Mouse (Mus musculus): Measurements from ENCODE around the gene Slc8a3.

Gene Slc8a3

DNA sequence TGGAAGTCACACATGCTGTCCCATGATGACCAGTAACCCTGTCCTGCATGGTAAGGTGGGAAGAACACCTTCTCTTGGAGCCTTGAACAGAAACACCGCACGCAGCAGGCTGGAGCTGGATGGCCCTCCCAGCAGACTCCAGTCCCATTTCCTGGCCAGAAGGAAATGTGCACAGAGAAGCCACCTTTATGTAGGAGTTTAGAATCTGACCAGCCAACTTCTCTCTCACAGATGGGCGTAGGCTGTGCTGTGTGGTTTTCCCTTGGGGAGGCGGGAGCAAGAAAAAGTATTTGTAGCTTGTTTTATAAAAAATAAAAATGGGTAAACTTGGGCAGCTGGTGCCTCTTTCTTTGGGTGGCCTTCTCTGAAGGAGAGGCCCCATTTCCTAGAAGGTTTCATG, 146.9 kb downstream of the Slc8a3 start:
- DNase-seq (ENCODE audit: low read depth, low spot score), result no peak

DNA sequence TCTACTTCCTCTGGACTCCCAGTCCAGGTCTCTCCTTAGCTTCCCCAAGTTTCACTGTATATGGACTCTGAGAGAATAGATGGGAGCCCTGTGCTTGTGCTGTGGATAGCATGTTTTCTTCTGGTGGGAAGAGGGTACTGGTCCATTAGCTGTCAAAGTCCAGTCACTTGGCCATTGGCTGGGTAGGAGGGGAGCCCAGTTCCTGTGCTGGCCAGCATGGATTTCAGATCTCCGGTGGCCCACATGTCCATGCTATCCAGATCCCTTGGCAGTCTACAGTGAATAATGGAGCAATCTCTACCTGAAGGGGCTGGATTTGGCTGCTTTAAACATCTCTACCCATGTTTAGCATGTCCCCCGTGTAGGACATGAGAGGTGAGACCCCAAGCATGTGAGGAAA, 148.0 kb downstream of the Slc8a3 start:
- no peak for DNase-seq (ENCODE audit: low read depth, low spot score)

DNA sequence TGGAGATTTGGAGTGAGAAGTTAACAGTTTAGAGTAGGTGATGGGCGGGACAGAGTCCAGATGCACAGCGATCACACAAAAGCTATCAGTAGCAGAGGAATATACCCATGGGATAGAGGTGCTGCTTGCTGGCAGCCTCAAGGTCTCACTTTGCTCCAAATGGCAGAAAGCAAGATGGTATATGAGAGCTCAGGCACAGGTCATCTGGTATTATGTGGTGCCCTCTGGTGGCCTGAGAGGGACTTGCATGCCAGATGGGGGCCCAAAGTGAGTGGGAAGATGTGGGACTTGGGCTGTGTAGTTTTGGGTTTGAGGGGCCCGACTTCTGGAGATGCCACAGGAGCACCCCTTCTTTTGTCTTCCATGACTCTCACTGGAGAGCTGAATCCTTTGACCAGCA, 150.9 kb downstream of the Slc8a3 start:
- peak; percentile 42 for DNase-seq (ENCODE audit: low read depth, low spot score)

DNA sequence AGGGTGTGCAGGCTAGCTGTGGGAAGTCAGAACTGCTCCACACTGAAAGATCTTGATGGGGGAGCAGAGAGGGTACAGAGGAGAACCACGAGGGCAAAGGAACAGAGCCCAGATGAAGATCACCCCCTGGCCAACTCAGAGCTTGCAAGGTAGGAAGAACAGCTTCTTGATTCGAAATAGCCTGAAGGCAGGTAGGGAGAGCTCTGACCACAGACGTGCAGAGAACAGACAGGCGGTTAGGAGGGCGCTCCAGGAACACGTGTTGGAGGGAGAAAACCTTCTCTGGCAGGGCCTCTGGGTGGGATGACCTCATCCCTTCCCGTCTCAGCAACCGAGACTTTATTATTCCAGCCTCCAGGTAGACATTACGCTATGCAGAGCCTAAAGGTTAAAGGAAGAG, 157.7 kb downstream of the Slc8a3 start:
- DNase-seq (ENCODE audit: low read depth, low spot score), result no peak

DNA sequence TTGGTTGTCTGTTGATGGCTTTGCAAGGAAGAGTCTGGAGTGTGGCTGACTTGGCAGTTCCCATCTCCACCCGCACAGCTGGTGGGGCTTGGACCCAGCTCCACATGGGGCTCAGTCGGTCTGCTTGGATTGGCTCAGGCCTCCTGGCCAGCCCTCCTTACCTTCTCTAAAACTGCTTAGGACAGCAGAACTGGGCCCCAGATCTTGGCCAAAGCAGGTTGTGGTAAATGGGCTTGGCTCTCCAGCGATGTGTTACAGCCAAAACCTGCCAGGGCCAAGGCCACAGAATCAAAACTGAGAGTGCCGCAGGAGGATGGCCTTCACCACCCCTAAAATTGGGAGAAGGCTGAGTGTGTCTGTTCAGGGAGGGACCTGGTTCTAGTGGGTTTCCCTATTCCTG, 159.1 kb downstream of the Slc8a3 start:
- DNase-seq (ENCODE audit: low read depth, low spot score), result no peak

DNA sequence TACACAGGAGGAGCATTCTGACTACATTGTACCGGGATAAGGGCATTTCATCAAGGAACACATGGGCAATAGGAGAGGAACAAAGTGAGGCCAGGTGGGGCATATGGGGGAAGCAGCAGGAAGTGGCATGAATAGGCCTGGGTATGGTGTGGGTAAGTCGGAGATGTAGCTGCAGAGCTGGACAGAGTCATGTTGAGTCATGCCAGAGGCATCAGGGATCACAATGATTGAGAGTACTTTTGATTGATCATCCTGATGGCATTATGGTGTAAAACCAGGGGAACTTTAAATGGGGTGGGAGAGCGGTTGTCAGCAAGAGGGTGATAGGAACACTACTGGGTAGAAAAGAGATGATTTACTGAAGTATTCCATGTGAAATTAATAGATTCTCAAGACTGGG, 160.0 kb downstream of the Slc8a3 start:
- no peak for DNase-seq (ENCODE audit: low read depth, low spot score)

DNA sequence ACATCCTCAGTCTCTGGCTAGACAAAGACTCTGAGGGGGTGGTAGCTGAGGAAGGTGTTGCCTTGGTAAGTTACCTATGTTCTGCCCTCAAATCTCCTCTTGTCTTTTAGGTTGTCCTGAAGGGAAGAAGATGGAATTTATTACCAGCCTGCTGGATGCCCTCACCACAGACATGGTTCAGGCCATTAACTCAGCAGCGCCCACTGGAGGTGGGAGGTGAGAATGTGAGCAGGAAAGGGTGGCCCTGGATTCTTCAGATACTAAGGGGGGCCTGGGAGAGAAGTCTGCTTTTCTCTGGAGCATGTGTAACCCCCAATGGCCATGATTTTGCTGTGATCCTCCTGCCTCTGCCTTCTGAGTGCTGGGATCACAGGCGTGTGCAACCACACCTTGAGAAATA, 162.9 kb downstream of the Slc8a3 start:
- no peak for DNase-seq (ENCODE audit: low read depth, low spot score)

DNA sequence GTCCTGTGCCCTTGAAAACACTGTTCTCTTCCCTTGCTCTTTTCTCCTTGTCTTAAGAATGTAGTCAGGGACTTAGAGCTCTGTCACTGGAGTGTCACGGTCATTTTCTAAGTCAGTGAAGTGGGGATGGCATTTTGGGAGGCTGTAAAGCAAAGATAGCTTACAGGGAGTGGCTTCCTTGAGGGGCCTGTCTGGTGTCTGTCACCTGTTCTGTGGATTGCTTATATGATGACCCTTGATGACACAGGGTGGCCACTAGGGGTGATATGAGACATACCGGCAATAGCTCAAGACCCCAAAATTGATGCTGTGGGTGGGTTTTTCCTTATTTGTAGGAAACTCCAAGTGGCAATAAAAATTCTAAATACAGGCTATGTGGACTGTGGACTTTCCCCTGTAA, 164.5 kb downstream of the Slc8a3 start:
- no peak for DNase-seq (ENCODE audit: low read depth, low spot score)

DNA sequence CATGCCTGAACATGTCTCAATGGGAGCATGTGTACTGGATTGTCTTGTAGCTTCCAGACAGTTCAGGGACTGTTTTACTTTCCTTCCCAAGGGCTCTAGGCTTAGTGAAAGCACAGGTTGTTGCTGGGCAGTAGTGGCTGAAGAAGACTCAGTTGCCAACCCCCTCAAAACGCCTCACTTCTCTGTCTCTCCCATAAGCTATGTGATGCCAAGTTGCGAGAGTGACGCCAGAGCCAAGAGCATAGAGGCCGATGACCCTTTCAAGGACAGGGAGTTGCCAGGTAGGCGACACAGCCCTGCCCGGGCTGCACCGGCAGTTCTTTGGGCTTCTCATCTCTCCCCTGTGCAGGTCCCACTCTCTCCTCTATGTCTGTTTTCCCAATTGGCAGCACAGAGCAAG, 164.9 kb downstream of the Slc8a3 start:
- no peak for DNase-seq (ENCODE audit: low read depth, low spot score)

DNA sequence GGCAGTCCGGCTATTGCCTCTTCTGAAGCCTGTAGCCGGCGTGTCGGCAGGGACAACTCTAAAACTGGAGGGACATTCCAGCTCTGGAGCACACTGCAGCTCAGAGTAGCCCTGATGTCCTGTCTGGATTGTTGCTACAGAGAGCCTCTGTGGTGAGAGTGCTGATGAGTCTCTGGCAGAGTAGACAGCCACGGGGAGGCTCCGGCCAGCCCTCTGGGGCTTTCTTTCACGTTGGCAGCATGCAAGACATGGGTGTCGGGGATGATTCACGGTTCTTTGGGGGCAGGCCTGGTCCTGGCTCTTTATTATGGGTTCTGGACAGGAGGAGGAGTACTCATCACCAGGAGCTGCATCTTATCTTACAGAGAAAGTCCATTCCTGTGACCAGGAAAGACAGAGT, 165.8 kb downstream of the Slc8a3 start:
- DNase-seq (ENCODE audit: low read depth, low spot score), result no peak

DNA sequence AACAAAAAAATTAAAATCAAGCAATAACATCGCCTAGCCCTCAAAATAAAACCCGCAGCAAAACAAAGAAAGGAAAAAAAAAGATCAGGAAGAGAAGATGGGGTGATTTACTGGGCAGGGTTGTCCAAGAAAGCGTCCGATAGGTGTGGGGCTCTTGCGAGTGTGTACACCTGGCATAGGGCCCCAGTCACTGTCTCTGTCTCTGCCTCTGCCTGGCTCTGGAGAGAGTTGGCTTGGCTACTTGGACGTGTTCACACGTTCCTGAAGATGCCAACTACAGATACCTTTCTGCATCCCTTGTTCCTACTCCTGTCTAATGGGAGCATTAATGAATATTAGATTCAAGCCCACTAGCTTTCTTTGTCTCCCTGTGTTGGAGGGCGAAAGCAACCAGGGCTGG, 166.4 kb downstream of the Slc8a3 start:
- DNase-seq (ENCODE audit: low read depth, low spot score), result no peak

DNA sequence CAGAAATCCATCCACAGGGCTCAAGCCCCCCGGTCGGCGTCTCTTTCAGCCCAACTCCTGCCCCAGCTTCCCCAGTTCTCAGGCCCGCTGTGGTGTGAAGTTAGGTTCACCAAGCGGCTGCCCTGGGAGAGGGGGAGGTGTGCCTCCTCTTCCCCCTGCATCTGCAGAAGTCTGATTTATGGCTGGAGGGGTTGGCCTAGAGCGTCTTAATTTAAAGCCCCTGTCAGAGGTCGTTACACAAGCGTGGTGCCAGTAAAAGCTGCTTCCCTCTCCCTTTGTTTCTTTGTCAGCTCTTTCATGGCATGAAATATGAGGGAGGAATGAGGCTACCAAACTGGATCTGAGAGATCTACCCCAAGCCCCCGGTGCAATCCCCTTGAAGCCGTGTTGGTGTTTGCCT, 166.9 kb downstream of the Slc8a3 start:
- DNase-seq (ENCODE audit: low read depth, low spot score), result peak; percentile 62

DNA sequence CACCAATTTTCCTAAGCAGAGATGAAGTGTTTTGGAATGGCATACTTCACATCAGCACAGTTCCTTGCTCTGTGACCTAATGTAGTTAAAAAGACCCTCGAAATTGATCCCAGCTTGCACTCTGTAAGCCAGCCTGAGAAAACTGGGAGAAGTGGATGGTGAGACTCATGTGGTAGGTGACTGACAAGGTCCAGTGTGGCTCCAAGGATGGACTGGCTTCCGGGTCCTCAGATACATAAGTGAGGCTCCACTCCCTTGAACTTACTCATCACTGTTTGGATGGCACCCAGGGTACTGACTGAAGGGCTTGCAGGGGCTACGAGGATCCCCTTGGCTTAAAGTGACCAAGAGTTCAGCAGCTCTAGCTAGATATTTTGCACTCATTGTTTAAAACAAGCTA, 169.4 kb downstream of the Slc8a3 start:
- DNase-seq (ENCODE audit: low read depth, low spot score), result no peak

DNA sequence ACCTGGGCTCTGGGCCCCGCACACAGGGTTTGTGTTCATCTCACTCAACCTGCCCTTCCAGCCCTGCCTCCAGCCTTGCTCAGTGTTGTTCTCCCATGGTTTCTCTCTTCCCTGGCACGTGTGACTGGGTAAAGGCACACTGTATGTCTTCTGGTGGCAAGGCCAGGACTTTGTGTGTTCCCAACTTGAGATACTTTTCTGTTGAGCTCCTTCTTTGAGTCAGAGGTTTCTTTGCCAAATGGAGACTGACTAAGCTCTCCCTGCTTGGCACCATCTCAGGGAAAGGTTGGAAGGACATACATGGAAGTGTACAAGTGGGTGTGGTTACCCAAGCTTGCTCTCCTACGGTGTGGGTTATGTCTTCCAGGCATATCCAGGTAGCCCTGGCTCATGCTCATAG, 169.8 kb downstream of the Slc8a3 start:
- DNase-seq (ENCODE audit: low read depth, low spot score), result no peak

DNA sequence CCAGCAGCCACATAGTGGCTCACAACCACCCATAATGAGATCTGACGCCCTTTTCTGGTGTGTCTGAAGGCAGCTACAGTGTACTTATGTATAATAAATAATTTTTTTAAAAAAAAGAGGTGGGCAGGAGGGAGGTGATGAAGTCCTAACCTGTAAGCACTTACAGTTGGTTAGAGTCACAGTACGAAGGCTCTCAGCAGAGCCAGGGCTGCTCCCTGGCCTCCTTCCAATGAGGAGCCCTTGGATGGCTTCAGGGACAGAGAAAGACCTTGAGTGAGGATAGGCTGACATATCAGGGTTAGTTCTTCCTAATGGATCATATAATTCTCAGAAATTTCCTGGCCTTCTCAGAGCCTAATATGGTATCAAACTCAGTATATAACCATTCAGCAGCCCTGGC, 171.7 kb downstream of the Slc8a3 start:
- DNase-seq (ENCODE audit: low read depth, low spot score), result no peak

DNA sequence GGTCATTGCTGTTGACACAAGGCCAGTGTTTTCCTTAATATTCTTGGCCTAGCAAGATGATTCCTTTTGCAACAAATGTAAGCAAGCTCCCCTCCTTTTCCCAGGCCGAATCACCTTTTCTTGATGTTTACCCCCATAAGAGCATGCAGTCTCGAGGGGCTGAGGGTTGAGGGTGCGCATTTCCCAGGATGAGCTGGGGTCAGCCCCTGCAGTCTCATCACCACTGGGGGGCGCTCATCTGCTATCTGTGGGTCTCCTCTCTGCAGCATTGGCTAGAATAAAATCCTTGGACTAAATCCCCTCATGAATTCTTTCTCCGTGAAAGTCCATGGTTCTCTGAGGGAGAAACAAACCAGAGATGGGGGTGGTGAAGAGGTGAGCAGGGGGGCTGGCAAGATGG, 172.1 kb downstream of the Slc8a3 start:
- DNase-seq (ENCODE audit: low read depth, low spot score), result no peak

DNA sequence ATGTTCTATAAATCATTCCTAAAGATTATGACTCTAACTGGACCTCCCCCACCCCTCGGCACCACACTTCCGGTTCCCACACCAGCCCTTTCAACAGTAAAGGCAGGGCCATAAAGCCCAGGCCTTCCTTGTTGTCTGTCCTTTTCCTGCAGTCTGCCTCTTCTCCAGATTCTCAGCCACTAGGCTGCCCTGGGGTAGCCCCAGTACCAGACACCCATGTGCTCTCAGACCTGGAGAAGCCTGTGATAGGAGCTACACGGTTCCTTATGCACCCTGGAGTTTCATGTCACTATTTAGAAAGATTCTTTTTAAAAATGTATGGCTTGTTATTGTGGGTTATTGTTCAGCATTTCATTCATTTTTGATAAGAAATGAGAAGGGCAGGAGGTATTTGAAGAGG, 172.6 kb downstream of the Slc8a3 start:
- no peak for DNase-seq (ENCODE audit: low read depth, low spot score)

DNA sequence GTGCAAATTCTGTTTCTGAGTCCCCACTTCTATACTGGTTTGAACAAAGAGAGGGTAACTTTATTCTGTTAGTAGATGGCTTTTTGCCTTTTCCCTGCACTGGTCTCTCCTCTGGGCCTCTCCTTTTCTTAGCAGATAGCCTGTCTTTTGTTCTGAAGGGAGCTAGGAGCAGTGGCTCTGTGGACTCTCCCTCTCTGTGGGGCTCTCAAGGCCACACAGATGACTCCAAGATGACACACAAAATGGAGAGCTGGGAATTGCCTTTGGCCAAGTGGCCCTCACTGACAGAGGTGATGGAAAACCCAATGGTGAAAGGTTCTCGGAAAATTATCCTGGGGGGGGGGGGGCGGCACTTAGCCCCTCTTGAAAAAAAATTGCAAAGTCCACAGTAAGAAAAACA, 173.0 kb downstream of the Slc8a3 start:
- DNase-seq (ENCODE audit: low read depth, low spot score), result no peak

DNA sequence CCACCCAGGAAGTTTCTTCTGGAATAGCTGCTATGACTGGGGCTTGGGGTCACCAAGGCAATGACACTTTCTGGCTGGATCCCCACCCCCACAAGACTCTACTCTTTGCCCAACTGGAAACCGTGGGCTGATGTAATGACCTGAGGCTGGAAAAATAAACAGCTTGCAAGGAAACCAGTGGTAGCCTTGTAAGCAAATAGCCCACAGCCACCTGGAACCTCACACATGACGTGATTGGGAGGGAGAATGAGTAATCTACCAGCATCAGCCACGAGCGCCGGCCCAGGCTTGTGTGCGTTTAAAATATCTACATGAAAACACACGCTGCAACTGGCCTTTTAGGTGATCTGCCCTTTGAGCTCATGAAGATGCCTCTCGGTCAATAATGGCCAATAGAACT, 176.1 kb downstream of the Slc8a3 start:
- DNase-seq (ENCODE audit: low read depth, low spot score), result no peak

DNA sequence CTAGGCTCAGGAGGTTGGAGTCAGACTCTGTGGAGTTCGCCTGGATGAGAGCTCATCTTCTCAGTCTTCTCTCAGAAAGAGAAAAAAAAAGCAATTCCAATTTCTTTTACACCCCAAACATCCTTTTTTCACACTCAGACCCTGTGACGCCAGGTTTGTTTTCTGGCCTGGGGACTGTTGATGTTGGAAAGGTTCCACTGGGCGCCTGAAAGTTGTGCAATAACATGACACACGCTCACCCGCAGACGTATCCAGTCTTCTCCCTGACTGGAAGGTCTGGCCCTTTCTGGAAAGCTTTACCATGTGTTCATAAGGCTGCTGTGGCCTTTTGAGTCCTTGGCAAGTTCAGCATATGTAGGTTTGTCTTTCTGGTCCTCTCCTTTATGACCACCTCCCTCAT, 177.3 kb downstream of the Slc8a3 start:
- DNase-seq (ENCODE audit: low read depth, low spot score), result no peak

DNA sequence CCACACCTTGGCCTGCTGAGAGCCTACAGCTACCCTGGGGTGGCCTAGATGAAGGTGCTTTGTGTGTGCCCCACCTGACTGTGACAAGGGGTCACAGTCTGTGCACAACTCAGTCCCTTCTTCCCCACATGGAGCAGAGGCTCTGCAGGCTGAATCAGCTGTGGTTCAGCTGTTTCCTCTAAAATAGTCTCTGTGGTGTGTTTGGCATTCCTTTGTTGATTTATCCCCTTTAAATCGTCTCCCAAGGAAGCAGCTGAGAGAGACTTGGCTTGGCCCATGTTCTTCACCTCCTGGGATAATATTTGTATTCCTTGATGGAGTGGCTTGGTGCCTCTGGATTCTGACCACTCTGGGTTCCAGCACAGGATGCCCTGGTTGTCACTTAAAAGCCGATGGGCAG, 180.9 kb downstream of the Slc8a3 start:
- no peak for DNase-seq (ENCODE audit: low read depth, low spot score)

DNA sequence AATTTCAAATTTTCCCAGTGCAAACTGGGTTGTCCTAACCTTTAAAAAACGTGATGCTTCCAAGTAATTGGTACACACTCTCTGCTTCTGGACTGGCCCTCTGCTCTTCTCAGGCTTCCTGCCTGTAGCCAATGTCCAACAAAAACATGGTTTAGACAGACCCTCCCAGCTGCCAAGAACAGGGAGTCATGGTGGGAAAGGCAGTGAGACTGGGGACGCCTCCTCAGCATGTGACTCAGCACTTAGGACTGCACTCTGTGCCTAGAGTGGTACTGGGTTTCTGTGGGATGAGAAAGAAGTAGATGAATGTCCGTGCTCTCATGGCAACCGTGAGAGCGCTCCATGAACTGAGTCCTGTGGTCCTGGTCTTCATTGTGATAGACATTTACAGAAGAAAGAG, 182.1 kb downstream of the Slc8a3 start:
- no peak for DNase-seq (ENCODE audit: low read depth, low spot score)

DNA sequence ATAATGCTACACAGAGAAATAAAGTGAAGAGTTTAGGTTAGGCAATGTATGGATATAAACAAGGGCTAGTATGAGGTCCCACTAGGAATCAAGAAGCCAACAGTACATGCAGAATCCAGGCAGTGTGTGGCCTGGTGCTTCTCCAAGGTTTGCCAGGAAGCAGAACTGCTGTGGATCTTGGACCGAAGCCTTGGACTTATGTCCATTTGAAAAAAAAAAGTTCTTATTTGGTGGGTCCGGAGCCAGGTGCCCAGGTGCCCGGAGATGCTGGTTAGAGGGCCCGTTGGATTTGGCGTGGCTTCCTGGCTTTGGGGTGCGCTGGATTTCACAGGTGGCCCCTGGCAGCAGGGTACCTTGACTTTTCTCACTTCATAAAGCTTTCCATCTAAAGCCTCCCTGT, 185.0 kb downstream of the Slc8a3 start:
- no peak for DNase-seq (ENCODE audit: low read depth, low spot score)
